Mouse (Mus musculus) subcutaneous adipose tissue, adult 2 months (tissue): ENCODE data around the gene Recql. TPM values are rescaled to one million over a fixed set of nuclear protein-coding genes. Genes with fewer than 3 reads are reported as not detected.

ENCODE experiments used
- polyA plus RNA-seq: library from polyadenylated mRNA; depleted of rRNA; stranded (reverse); fragments of >200 nt; gene quantifications from 2 replicates; pipeline ENCODE4 v1.2.3, GENCODE M21; 2012; ENCODE audit warnings: low replicate concordance; rRNA removed

Gene Recql
- polyA plus RNA-seq = 7.2 and 7.6 TPM in 2 replicates

GRCm38 (mm10) chr6:142387011-142387754 lies at the start of gene Recql, which contains the start of gene Golt1b:
TSS of gene Recql (minus strand) at chr6:142387087.
TSS of gene Golt1b (plus strand) at chr6:142387221.

GRCm38 (mm10) chr6:142412906-142413491 lies 26.1 kb upstream of the Recql start, which contains the start of gene Spx:
TSS of gene Spx (plus strand) at chr6:142413441.

DNA sequence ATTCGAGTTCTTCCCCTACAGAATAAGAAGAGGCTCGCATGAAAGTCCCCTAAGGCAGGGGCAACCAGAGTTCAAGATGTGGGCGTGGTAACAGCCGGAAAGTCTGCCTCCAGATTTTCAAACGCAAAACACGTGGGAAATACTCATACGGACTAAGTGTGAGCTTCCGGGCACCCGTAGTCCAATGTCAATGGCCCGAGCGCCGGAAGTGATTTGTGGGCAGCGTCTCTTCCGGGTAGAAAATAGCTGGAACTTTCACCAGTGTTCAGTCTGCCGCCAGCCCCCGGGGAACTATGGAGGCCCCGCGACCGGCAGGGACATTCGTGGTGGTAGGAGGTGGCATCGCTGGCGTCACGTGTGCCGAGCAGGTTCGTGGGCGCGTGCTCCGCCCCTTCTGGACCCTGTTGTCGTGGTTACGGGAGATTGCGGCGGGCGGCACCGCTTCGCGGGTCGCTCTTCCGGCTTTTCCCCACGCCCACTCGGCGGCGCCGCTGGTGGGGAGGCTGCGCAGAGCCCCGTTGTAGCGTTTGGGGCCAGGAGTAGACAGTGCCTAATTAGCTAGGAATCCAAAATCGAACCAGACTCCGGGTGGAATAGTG lies 41.3 kb downstream of the Recql start, which contains the start of gene Pyroxd1:
Gene Pyroxd1, plus strand, starts transcription at position 215 of the 599 bp plus-strand sequence.

GRCm38 (mm10) chr6:142322881-142323280 lies 64.0 kb downstream of the Recql start, which contains the start of gene Slco1a5:
TSS of gene Slco1a5 (minus strand) at chr6:142322981.

Other genes starting within 250 kb of the Recql start
- gene Slco1a6, start 178.6 kb downstream of the Recql start, polyA plus RNA-seq = not detected in 2 replicates
- not detected in 2 replicates for gene Iapp, start 88.7 kb downstream of the Recql start, polyA plus RNA-seq
- 0.06 TPM in 1 of 2 replicates, not detected in the other for gene Slco1a5, start 64.1 kb downstream of the Recql start, polyA plus RNA-seq
- 4.8 and 5.3 TPM in 2 replicates for gene Pyroxd1, start 41.4 kb downstream of the Recql start, polyA plus RNA-seq
- gene Golt1b, start 134 bp upstream of the Recql start, polyA plus RNA-seq = 10.6 and 16.0 TPM in 2 replicates
- gene Spx, start 26.4 kb upstream of the Recql start, polyA plus RNA-seq = 0.57 and 1.1 TPM in 2 replicates
- 7.4 and 31.5 TPM in 2 replicates for gene Gys2, start 86.0 kb upstream of the Recql start, polyA plus RNA-seq
- gene Ldhb, start 120.9 kb upstream of the Recql start, polyA plus RNA-seq = 189 and 330 TPM in 2 replicates
- gene Kcnj8, start 184.5 kb upstream of the Recql start, polyA plus RNA-seq = 28.7 and 49.8 TPM in 2 replicates